Mouse (Mus musculus) forebrain, embryonic 11.5 days (tissue): ENCODE measurements around the gene Cfap221. TPM values are rescaled to one million over a fixed set of nuclear protein-coding genes. Genes with fewer than 3 reads are reported as not detected.

ENCODE experiments used
- ATAC-seq: fragments of 200-750 bp; cut with Nextera tagmentation; replicated peaks from 2 replicates; pipeline ENCODE4 v1.8.0; 2017; ENCODE audit warnings: moderate TSS enrichment; ENCODE audit not compliant: low FRiP score
- DNase-seq: peaks from one replicate; pipeline ENCODE4 v3.0.0-alpha.2; 2017; ENCODE audit warnings: low spot score
- H3K27ac ChIP-seq: fragments of 300-500 bp; sonication (generic); 2 replicates; pipeline ENCODE4 v1.5.1; 2014; ENCODE audit warnings: low read depth, low read length
- H3K27me3 ChIP-seq: fragments of 300-500 bp; sonication (generic); 2 replicates; pipeline ENCODE4 v1.6.1; 2014; ENCODE audit warnings: mild to moderate bottlenecking, low read length, mixed read lengths; ENCODE audit not compliant: control insufficient read depth, insufficient read depth
- H3K36me3 ChIP-seq: fragments of 300-500 bp; sonication (generic); 2 replicates; pipeline ENCODE4 v1.6.1; 2014; ENCODE audit warnings: mild to moderate bottlenecking, low read length, moderate library complexity, mixed read lengths; ENCODE audit not compliant: control insufficient read depth, insufficient read depth
- H3K4me1 ChIP-seq: fragments of 300-500 bp; sonication (generic); replicated peaks from 2 replicates; pipeline ENCODE4 v1.6.1; 2014; ENCODE audit warnings: low read length, mixed read lengths; ENCODE audit not compliant: control insufficient read depth, insufficient read depth
- H3K4me2 ChIP-seq: fragments of 300-500 bp; sonication (generic); 2 replicates; pipeline ENCODE4 v1.6.1; 2014; ENCODE audit warnings: low read depth, mild to moderate bottlenecking, low read length, moderate library complexity, mixed read lengths; ENCODE audit not compliant: severe bottlenecking
- H3K4me3 ChIP-seq: fragments of 300-500 bp; sonication (generic); 2 replicates; pipeline ENCODE4 v1.5.1; 2014; ENCODE audit warnings: low read depth, low read length
- H3K9ac ChIP-seq: fragments of 300-500 bp; sonication (generic); 2 replicates; pipeline ENCODE4 v1.6.1; 2014; ENCODE audit warnings: low read length
- H3K9me3 ChIP-seq: fragments of 300-500 bp; sonication (generic); 2 replicates; pipeline ENCODE4 v1.6.1; 2016; ENCODE audit warnings: low read length, mixed read lengths; ENCODE audit not compliant: control insufficient read depth
- WGBS: fragments of 180-500 bp; shearing (Covaris S2); extraction: QIAGEN DNeasy Blood & Tissue Kit; methylation state at CpG from one replicate; pipeline ENCODE4 v1.1.7; 2014; 5-methylcytosine and 5-hydroxymethylcytosine counted together
- polyA plus RNA-seq: library from polyadenylated mRNA; unstranded; fragments of >200 nt; fragmentation: Nextera tagmentation; extraction: Ambion mirVana; gene quantifications from 2 replicates; pipeline ENCODE4 v1.2.1, GENCODE M21; 2014

The Cfap221 gene
- 0.21 TPM in 1 of 2 replicates, not detected in the other for polyA plus RNA-seq

GRCm38 (mm10) chr1:119996798-119997581 is at the start of gene Cfap221:
Cfap221 (minus strand) TSS chr1:119997234.
- H3K27ac ChIP-seq, result no peak within 1 kb of the TSS
- no peak within 1 kb of the TSS; the same call in 1 of the 2 replicates for H3K9ac ChIP-seq
- 4% methylated on average over 30 of the region's 30 CpGs for WGBS

GRCm38 (mm10) chr1:120044584-120044983 is 47.5 kb upstream of the Cfap221 start:
- Histone ChIP-seq H3K4me2 (no peak overlapping the region), H3K27ac (no peak overlapping the region), H3K4me3 (no peak overlapping the region), H3K9ac (no peak overlapping the region), H3K36me3 (no peaks in the 10 kb centered on the region), H3K9me3 (no peaks in the 10 kb centered on the region), H3K4me1 (no peaks in the 10 kb centered on the region), H3K27me3 (no peaks in the 10 kb centered on the region)
- ATAC-seq (no peak), DNase-seq (no peak)
- 89% methylated on average over 16 of the region's 16 CpGs for WGBS

More at GRCm38 (mm10) chr1:119996798-119997581, at the start of gene Cfap221:
- H3K4me3 ChIP-seq, result peak within 1 kb of the TSS; percentile 40
- peak within 1 kb of the TSS; percentile 71 for H3K4me2 ChIP-seq
- no peaks in the 10 kb centered on the region for H3K9me3 ChIP-seq
- DNase-seq (peak; percentile 82), ATAC-seq (peak; percentile 91)
- H3K4me1 ChIP-seq, result no peaks in the 10 kb centered on the region
- no peaks in the 10 kb centered on the region for H3K27me3 ChIP-seq
- no peaks in the 10 kb centered on the region for H3K36me3 ChIP-seq

- H3K4me3 ChIP-seq, result no peak overlapping the region
- no peaks in the 10 kb centered on the region for H3K4me1 ChIP-seq
- no peak overlapping the region for H3K4me2 ChIP-seq
- H3K27ac ChIP-seq, result no peak overlapping the region
- no peaks in the 10 kb centered on the region for H3K9me3 ChIP-seq
- ATAC-seq (no peak), DNase-seq (no peak)
- H3K9ac ChIP-seq, result no peak overlapping the region
- WGBS, result 70% methylated on average over 8 of the region's 8 CpGs
- no peaks in the 10 kb centered on the region for H3K36me3 ChIP-seq
- no peaks in the 10 kb centered on the region for H3K27me3 ChIP-seq
Observed at GRCm38 (mm10) chr1:120042421-120042820, 45.4 kb upstream of the Cfap221 start.

- H3K4me3 ChIP-seq, result no peak overlapping the region
- WGBS, result 85% methylated on average over 9 of the region's 9 CpGs
- ATAC-seq, result no peak
Observed at GRCm38 (mm10) chr1:120038594-120038993, 41.6 kb upstream of the Cfap221 start.

GRCm38 (mm10) chr1:120037021-120037683 is 40.1 kb upstream of the Cfap221 start:
- Histone ChIP-seq H3K36me3 (no peaks in the 10 kb centered on the region), H3K9ac (no peak overlapping the region), H3K9me3 (no peaks in the 10 kb centered on the region), H3K27me3 (no peaks in the 10 kb centered on the region), H3K4me1 (no peaks in the 10 kb centered on the region), H3K4me2 (no peak overlapping the region), H3K27ac (no peak overlapping the region), H3K4me3 (no peak overlapping the region)
- WGBS, result 82% methylated on average over 9 of the region's 9 CpGs
- DNase-seq, result no peak
- no peak for ATAC-seq

More at GRCm38 (mm10) chr1:120038594-120038993, 41.6 kb upstream of the Cfap221 start:
- DNase-seq, result no peak
- no peaks in the 10 kb centered on the region for H3K4me1 ChIP-seq
- no peak overlapping the region for H3K4me2 ChIP-seq
- H3K27me3 ChIP-seq, result no peaks in the 10 kb centered on the region
- no peak overlapping the region for H3K9ac ChIP-seq
- H3K27ac ChIP-seq, result no peak overlapping the region
- H3K9me3 ChIP-seq, result no peaks in the 10 kb centered on the region
- H3K36me3 ChIP-seq, result no peaks in the 10 kb centered on the region

GRCm38 (mm10) chr1:120035456-120036034 is 38.5 kb upstream of the Cfap221 start:
- H3K9ac ChIP-seq, result no peak overlapping the region
- WGBS, result 85% methylated on average over 7 of the region's 7 CpGs
- no peaks in the 10 kb centered on the region for H3K4me1 ChIP-seq
- no peaks in the 10 kb centered on the region for H3K9me3 ChIP-seq
- DNase-seq (no peak), ATAC-seq (no peak)
- no peaks in the 10 kb centered on the region for H3K27me3 ChIP-seq
- H3K27ac ChIP-seq, result no peak overlapping the region
- H3K4me3 ChIP-seq, result no peak overlapping the region
- no peak overlapping the region for H3K4me2 ChIP-seq
- no peaks in the 10 kb centered on the region for H3K36me3 ChIP-seq

- Histone ChIP-seq H3K4me2 (no peak overlapping the region), H3K36me3 (no peaks in the 10 kb centered on the region), H3K4me1 (no peaks in the 10 kb centered on the region), H3K4me3 (no peak overlapping the region), H3K9ac (no peak overlapping the region), H3K27me3 (no peaks in the 10 kb centered on the region), H3K9me3 (no peaks in the 10 kb centered on the region), H3K27ac (no peak overlapping the region)
- WGBS, result 68% methylated on average over 1 of the region's 1 CpGs
- ATAC-seq, result no peak
- DNase-seq, result no peak
Observed at GRCm38 (mm10) chr1:120034793-120035192, 37.8 kb upstream of the Cfap221 start.

- no peak for DNase-seq
- WGBS, result 88% methylated on average over 2 of the region's 2 CpGs
- H3K27me3 ChIP-seq, result no peaks in the 10 kb centered on the region
- no peak overlapping the region for H3K4me2 ChIP-seq
- no peaks in the 10 kb centered on the region for H3K36me3 ChIP-seq
- no peak overlapping the region for H3K9ac ChIP-seq
- H3K4me3 ChIP-seq, result no peak overlapping the region
- H3K9me3 ChIP-seq, result no peaks in the 10 kb centered on the region
- no peak for ATAC-seq
- H3K4me1 ChIP-seq, result no peaks in the 10 kb centered on the region
- no peak overlapping the region for H3K27ac ChIP-seq
Observed at GRCm38 (mm10) chr1:120033469-120033854, 36.4 kb upstream of the Cfap221 start.
